Mouse (Mus musculus): Measurements from ENCODE around the gene Shprh. TPM values are rescaled to one million over a fixed set of nuclear protein-coding genes. Genes with fewer than 3 reads are reported as not detected.
A peak's percentile ranks its signal among the peaks of the same experiment; 100 is the strongest.

Gene Shprh
- 30.1 and 32.0 TPM in 2 replicates for polyA plus RNA-seq (2016; fragmentation: Nextera tagmentation; extraction: Ambion mirVana)

DNA sequence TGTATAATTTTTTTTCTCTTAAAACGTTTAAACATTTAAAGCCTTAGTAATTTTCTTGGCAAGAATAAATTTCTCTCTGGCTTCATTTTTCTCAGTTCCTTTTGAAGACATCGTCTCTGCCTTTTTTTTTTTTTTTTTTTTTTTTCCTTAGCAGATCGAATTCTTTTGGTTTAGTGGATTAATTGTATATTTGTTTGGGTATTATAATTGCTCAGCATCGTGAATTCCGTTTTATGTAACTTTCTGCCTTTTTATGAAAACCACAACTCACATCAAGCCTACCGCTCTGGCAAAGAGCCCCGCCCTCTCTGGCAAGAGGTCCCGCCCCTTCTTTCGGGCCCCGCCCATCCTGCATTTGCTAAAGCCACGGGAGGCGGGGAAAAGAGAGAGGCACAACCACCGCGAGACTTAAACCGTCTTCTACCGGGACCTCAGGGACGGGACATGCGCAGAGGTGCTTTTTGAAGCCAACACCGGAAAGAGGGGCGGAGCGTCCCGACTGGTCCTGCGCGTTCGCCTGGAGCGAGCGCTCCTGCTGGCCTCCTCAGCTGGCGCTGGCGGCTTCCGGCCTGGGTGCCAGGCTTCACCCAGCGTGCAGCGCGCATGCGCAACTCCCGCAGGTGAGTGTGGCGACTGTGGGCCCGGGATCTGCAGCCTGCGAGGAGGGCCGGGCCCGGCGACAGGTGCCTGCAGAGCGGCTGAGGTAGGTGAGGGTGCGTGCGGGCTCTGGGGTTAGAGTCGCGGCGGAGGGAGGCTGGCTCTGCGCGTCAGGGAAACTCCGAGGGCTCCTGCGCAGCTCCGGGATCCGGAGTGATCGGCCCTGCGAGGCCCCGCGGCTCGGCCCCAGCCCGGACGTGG lies at the start of gene Shprh:
Gene Shprh (plus strand): TSS at position 544 of the 858 bp plus-strand sequence.
- no peaks in the 10 kb centered on the region for H3K27me3 ChIP-seq
- peak; percentile 100 for ATAC-seq (ENCODE audit: low FRiP score)
- H3K4me1 ChIP-seq: peaks cover 19% of the 10 kb centered on the region
- peak within 1 kb of the TSS; percentile 70 for H3K27ac ChIP-seq
- peak within 1 kb of the TSS; percentile 88 for H3K9ac ChIP-seq
- WGBS: 2% methylated on average over 60 of the region's 60 CpGs
- H3K4me2 ChIP-seq (replicated peaks): peak within 1 kb of the TSS; percentile 72
- peak within 1 kb of the TSS; percentile 95 for H3K4me3 ChIP-seq
- H3K9me3 ChIP-seq (replicated peaks): no peaks in the 10 kb centered on the region
- peaks cover 15% of the 10 kb centered on the region for H3K36me3 ChIP-seq

DNA sequence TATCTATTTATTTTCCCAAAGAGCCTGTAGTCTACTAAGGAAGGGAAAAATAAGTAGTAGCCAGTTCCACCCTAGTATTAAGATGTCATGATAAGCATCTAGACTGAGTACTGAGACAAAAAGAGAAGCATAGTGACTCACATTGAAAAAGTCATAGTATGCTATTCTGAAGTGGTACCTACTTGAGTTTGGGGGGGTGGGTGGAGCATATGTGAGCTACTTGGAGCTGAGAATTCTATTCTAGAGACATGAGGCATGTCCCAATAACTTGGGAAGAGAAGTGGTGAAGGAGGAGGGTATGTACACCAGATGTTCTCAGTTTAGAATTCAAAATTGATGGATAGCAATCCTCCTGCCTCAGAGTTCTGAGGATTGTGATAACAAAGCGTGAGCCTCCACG lies 27.4 kb upstream of the Shprh start:
- Histone ChIP-seq H3K9me3 (replicated peaks) (no peaks in the 10 kb centered on the region), H3K4me2 (replicated peaks) (no peak overlapping the region), H3K27ac (no peak overlapping the region), H3K36me3 (no peaks in the 10 kb centered on the region), H3K4me3 (no peak overlapping the region), H3K9ac (no peak overlapping the region), H3K27me3 (no peaks in the 10 kb centered on the region), H3K4me1 (no peaks in the 10 kb centered on the region)
- 86% methylated on average over 2 of the region's 2 CpGs for WGBS
- no peak for ATAC-seq (ENCODE audit: low FRiP score)

DNA sequence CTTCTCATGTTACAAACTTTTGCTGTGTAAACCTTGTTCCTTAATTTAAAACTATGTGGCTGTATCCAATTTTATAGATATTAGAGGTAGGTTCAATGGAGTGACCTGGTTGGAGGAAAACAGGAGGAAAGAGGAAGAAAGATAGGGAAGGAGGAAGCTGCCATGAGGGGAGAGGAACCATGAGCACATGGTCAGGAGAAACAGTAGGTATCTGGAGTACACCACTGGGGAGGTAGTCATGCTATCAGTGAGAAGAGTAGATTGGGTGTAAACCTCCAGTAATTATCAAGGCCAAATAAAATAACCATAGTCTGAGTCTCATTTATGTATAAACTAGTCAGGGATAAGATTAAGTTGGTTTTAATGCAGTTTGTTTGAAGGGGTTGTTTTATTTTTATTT lies 3.6 kb upstream of the Shprh start:
- H3K4me2 ChIP-seq (replicated peaks): no peak overlapping the region
- no peaks in the 10 kb centered on the region for H3K27me3 ChIP-seq
- ATAC-seq (ENCODE audit: low FRiP score): no peak
- H3K4me1 ChIP-seq: peaks cover 6% of the 10 kb centered on the region
- H3K9ac ChIP-seq: no peak overlapping the region
- no peak overlapping the region for H3K27ac ChIP-seq
- no peaks in the 10 kb centered on the region for H3K9me3 ChIP-seq (replicated peaks)
- H3K36me3 ChIP-seq: no peaks in the 10 kb centered on the region
- H3K4me3 ChIP-seq: no peak overlapping the region

DNA sequence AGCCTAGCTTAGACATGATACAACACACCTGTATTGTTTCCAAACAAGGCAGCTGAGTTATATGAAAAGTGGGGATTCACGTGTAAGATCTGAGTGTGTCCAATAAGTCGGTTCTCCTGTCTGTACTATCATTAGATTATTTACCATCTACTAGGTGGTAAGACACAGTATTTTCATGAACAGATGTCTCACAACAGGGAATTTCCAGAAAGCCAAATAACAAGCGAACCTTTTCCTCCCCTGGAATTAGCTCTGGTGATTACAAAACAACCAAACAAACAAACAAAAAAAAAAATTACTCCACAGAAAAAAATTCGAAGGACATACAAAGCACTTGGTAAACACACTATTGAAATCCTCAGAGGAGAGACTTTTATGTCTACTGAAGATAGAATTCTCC lies 781 bp upstream of the Shprh start:
- WGBS: 90% methylated on average over 4 of the region's 4 CpGs
- no peak for ATAC-seq (ENCODE audit: low FRiP score)
- H3K4me2 ChIP-seq (replicated peaks): no peak overlapping the region
- H3K9ac ChIP-seq: no peak overlapping the region
- no peak overlapping the region for H3K4me3 ChIP-seq
- H3K27ac ChIP-seq: no peak overlapping the region
- H3K4me1 ChIP-seq: peaks cover 19% of the 10 kb centered on the region
- H3K9me3 ChIP-seq (replicated peaks): no peaks in the 10 kb centered on the region
- no peaks in the 10 kb centered on the region for H3K27me3 ChIP-seq
- H3K36me3 ChIP-seq: peaks cover 15% of the 10 kb centered on the region

DNA sequence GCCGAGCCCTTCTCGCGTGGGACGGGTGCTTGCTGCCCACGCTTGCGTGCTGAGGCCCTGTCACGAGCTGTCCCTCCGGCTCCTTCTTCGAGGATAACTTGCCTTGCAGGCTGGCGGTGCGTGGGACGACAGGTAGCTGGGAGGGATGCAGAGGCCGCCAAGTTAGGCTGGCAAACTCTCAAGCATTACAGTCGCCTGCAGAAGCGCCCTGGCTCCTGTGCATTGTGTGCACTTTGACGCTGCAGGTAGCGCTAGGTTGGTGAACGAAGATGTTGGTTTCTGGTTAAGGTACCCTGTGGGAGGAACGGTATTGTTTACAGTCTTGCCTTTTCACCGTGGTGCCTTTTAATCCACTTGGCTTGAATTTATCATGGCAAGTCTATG lies 507 bp downstream of the Shprh start:
- WGBS: under 1% methylated on average over 20 of the region's 20 CpGs

DNA sequence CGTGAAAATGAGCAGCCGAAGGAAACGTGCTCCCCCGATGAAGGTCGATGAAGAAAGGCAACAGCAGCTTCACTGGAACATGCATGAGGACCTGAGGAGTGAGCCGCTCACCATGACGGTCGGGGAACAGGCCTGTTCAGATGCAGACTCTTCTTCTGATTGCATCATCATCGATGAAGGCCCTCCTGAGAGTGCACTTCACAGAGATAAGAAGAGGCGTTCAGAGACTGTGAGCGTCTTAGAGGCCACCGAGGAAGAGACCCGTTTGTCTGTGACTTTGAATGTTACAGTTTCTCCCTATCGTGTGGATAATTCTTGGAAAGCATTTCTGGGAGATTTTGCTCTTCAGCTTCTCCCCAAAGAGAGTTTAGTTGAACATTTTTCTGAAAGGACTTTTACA lies 2.4 kb downstream of the Shprh start:
- H3K9me3 ChIP-seq (replicated peaks): no peaks in the 10 kb centered on the region
- H3K4me1 ChIP-seq: peaks cover 19% of the 10 kb centered on the region
- ATAC-seq (ENCODE audit: low FRiP score): no peak
- H3K36me3 ChIP-seq: peaks cover 23% of the 10 kb centered on the region
- H3K4me2 ChIP-seq (replicated peaks): no peak overlapping the region
- no peak overlapping the region for H3K27ac ChIP-seq
- no peaks in the 10 kb centered on the region for H3K27me3 ChIP-seq
- no peak overlapping the region for H3K9ac ChIP-seq
- H3K4me3 ChIP-seq: no peak overlapping the region
- 94% methylated on average over 14 of the region's 14 CpGs for WGBS

More for the DNA sequence above, 507 bp downstream of the Shprh start:
- H3K4me2 ChIP-seq (replicated peaks): peak overlapping the region; percentile 72
- H3K9ac ChIP-seq: peak overlapping the region; percentile 88
- H3K36me3 ChIP-seq: peaks cover 15% of the 10 kb centered on the region
- peak overlapping the region; percentile 95 for H3K4me3 ChIP-seq
- peaks cover 19% of the 10 kb centered on the region for H3K4me1 ChIP-seq
- H3K27me3 ChIP-seq: no peaks in the 10 kb centered on the region
- H3K9me3 ChIP-seq (replicated peaks): no peaks in the 10 kb centered on the region
- ATAC-seq (ENCODE audit: low FRiP score): no peak
- peak overlapping the region; percentile 70 for H3K27ac ChIP-seq

DNA sequence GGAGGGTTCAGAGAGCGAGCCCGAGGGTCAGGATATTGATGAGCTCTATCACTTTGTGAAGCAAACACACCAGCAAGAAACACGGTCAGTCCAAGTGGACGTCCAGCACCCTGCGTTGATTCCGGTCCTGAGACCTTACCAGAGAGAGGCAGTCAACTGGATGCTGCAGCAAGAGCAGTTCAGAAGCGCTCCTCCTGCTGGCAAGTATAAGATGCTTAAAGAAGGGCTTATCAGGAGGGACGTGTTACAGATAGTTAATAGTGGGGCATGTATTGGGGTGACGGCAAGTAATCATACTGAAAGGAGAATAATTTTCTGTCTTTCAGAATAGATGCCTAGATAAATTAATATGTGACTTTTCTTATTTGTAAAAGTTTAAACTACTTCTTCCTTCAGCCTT lies 7.8 kb downstream of the Shprh start:
- Histone ChIP-seq H3K4me2 (replicated peaks) (no peak overlapping the region), H3K9ac (no peak overlapping the region), H3K9me3 (replicated peaks) (no peaks in the 10 kb centered on the region), H3K36me3 (peaks cover 42% of the 10 kb centered on the region), H3K27ac (no peak overlapping the region), H3K4me3 (no peak overlapping the region), H3K4me1 (peaks cover 7% of the 10 kb centered on the region), H3K27me3 (no peaks in the 10 kb centered on the region)
- 89% methylated on average over 9 of the region's 9 CpGs for WGBS
- 0 out of 2 replicates have a peak, but pooled peaks have one; percentile 16 for ATAC-seq (ENCODE audit: low FRiP score)

DNA sequence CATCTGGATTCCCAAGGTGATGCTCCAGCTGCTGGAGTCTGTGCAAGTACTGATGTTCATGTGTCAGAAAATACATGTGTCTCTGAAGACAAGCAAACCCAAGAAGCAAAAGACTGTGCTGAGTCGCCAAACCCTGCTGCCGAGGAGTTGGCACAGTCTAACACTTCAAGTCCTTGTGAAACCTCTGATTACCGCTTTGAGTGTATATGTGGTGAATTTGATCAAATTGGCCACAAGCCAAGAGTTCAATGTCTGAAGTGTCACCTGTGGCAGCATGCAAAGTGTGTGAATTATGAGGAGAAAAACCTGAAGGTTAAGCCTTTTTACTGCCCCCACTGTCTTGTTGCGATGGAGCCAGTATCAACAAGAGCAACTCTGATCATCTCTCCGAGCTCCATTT lies 15.3 kb downstream of the Shprh start:
- ATAC-seq (ENCODE audit: low FRiP score): no peak
- Histone ChIP-seq H3K27ac (no peak overlapping the region), H3K4me1 (no peaks in the 10 kb centered on the region), H3K4me2 (replicated peaks) (no peak overlapping the region), H3K9ac (no peak overlapping the region), H3K9me3 (replicated peaks) (no peaks in the 10 kb centered on the region), H3K4me3 (no peak overlapping the region), H3K36me3 (peaks cover 68% of the 10 kb centered on the region), H3K27me3 (no peaks in the 10 kb centered on the region)
- WGBS: 95% methylated on average over 5 of the region's 5 CpGs

DNA sequence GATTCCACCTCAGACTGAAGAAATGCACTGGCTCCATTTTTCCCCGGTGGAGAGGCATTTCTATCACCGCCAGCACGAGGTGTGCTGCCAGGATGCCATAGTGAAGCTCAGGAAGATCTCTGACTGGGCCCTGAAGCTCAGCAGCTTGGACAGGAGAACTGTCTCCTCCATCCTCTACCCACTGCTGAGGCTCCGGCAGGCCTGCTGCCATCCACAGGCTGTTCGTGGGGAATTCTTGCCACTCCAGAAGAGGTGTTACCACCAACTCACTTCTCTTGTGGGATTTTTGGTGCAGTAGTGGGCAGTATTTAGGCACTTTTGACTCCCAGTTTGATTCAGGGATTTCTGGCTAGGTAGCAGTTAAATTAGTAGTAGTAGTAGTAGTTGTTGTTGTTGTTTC lies 21.0 kb downstream of the Shprh start:
- no peak overlapping the region for H3K9ac ChIP-seq
- no peak for ATAC-seq (ENCODE audit: low FRiP score)
- H3K27me3 ChIP-seq: no peaks in the 10 kb centered on the region
- H3K4me1 ChIP-seq: no peaks in the 10 kb centered on the region
- no peaks in the 10 kb centered on the region for H3K9me3 ChIP-seq (replicated peaks)
- H3K4me3 ChIP-seq: no peak overlapping the region
- H3K27ac ChIP-seq: no peak overlapping the region
- H3K4me2 ChIP-seq (replicated peaks): no peak overlapping the region
- WGBS: 91% methylated on average over 5 of the region's 5 CpGs
- H3K36me3 ChIP-seq: peaks cover 76% of the 10 kb centered on the region

DNA sequence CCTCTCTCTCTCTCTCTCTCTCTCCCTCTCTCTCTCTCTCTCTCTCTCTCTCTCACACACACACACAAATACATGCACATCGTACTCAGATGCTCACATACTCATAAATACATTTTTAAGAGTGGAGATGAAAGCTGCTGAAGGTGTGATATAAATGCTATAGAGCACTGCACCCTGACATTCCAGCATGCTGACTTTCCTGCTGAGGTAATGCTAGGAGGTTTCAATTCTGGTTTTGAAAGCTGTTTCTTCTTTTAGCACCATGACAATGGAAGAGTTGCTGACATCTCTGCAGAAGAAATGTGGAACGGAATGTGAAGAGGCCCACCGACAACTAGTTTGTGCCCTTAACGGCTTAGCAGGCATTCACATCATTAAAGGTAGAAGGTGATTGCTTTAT lies 22.4 kb downstream of the Shprh start:
- H3K9me3 ChIP-seq (replicated peaks): no peaks in the 10 kb centered on the region
- WGBS: 92% methylated on average over 4 of the region's 4 CpGs
- H3K27me3 ChIP-seq: no peaks in the 10 kb centered on the region
- no peaks in the 10 kb centered on the region for H3K4me1 ChIP-seq
- H3K36me3 ChIP-seq: peaks cover 71% of the 10 kb centered on the region
- ATAC-seq (ENCODE audit: low FRiP score): no peak
- H3K4me3 ChIP-seq: no peak overlapping the region
- H3K9ac ChIP-seq: no peak overlapping the region
- H3K27ac ChIP-seq: no peak overlapping the region
- H3K4me2 ChIP-seq (replicated peaks): no peak overlapping the region

DNA sequence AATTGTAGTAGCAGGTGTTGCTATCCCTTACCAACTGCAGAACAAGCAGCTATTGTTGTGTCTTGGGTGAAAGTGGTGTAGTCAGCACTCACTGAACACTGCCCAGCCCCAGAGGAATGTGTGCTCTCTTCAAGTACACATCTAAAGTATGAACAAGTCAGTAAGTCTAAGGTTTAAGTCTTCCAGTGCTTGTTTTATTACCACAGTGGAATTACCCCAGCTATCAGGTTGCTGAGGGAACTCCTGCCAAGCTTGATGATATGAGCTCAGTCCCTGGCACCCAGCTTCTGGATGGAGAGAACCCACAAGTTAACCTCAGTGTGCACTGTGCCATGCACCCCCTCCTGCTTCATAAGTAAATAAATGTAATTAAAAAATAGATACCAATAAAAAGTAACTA lies 23.3 kb downstream of the Shprh start:
- Histone ChIP-seq H3K27me3 (no peaks in the 10 kb centered on the region), H3K4me1 (no peaks in the 10 kb centered on the region), H3K36me3 (peaks cover 70% of the 10 kb centered on the region), H3K9ac (no peak overlapping the region), H3K4me2 (replicated peaks) (no peak overlapping the region), H3K4me3 (no peak overlapping the region), H3K27ac (no peak overlapping the region), H3K9me3 (replicated peaks) (no peaks in the 10 kb centered on the region)
- no peak for ATAC-seq (ENCODE audit: low FRiP score)

DNA sequence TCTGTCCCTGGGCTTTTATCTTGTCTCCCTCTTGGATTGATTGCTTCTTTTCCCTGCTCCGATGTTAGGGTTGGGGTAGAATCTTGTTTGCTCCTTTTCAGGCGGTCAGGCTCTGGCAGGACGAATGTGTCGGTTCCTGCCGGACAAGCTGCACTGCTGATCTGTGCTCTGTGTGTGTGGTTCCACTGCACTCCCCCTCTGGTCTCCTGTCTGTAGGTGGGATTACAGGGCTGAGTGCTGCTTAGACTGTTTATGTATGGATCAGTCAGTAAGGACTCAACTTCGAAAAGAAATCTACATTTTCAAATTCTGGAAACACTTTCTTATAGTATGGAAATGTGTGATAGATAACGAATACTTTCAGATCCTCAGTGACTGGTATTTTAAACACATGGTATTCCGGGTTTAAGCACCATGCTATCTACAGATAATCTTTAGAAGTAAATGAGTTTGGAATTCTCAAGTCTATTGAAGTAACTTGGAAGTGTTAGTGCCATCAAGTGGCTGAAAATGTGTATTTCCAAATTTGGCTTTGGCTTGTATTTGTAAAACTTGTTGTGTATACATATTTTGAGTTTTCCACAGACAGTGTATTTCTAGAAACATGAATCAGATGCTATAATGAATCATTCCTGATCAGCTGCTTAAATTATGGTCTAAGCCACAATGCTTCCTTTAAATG lies 26.7 kb downstream of the Shprh start:
- Histone ChIP-seq H3K27ac (no peak overlapping the region), H3K4me2 (replicated peaks) (no peak overlapping the region)

DNA sequence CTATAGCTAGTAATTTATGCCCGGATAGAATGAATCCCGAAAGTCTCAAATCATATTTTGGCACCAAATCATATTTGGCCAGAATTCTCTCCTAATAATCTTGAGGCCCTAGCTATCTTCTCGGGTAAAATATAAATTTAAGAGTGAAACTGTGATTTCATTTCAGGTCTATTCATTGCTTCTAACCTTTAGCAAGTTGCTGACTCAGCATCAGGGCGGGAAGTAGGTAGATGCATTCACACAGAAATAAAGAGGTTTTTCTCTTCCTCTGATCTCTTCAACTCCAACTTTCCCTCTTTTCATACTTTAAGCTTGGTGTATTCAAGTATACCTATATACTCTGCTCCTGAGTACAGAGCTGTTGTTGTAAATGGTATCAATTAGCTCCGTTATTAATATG lies 30.9 kb downstream of the Shprh start:
- Histone ChIP-seq H3K36me3 (peaks cover 55% of the 10 kb centered on the region), H3K9me3 (replicated peaks) (no peaks in the 10 kb centered on the region), H3K9ac (no peak overlapping the region), H3K4me2 (replicated peaks) (no peak overlapping the region), H3K27me3 (no peaks in the 10 kb centered on the region), H3K27ac (no peak overlapping the region), H3K4me1 (no peaks in the 10 kb centered on the region), H3K4me3 (no peak overlapping the region)
- ATAC-seq (ENCODE audit: low FRiP score): no peak
- WGBS: 91% methylated on average over 5 of the region's 5 CpGs

More for the DNA sequence above, 26.7 kb downstream of the Shprh start:
- Histone ChIP-seq H3K27me3 (no peaks in the 10 kb centered on the region), H3K36me3 (peaks cover 57% of the 10 kb centered on the region), H3K9ac (no peak overlapping the region), H3K9me3 (replicated peaks) (no peaks in the 10 kb centered on the region), H3K4me3 (no peak overlapping the region), H3K4me1 (no peaks in the 10 kb centered on the region)
- ATAC-seq (ENCODE audit: low FRiP score): no peak
- WGBS: 90% methylated on average over 8 of the region's 8 CpGs

Measured in hindbrain, embryonic 12.5 days (tissue).